Mouse (Mus musculus): Measurements from ENCODE around the gene Tada2b.

Gene Tada2b

DNA sequence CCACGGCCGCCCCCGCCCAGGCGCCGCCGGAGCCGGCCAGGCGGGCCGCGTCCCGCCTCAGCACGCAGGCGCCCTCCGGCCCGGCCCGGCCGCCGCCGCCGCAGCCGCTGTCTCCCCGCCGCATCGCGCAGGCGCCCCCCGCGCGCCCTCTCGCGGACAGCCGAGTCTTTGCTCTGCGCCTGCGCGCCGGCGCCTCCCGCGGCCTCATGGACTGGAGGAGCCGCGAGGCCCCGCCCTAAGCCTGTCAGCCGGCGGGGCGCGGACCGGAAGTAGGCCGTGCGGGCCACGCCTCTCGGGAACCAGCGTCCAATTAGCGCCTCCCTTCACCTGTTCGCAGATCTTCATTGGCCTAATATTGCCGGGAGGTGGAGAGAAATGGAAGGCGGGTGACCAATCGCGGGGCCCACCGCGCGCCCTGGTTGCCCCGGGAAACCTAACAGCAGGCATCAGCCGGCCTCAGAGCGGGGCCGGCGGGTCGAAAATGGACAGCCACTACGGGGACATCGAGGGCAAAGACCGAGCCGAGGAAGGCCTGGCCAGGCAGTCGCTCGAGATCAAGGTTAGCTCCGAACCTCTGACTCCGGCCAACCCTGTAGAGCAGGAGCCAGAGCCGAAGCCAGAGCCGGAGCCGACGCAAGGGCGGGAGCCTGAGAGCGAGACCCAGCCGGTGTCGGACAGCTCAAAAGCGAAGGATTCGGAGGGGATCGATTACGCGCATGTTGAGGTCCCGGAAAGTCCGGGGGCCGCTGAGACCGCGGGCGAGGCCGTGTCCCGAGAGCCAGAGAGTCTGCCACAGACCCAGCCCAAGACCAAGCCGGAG lies at the start of gene Tada2b, which contains the start of gene Ccdc96:
TSS of gene Tada2b (minus strand) at position 115 of the 820 bp plus-strand sequence.
TSS of gene Ccdc96 (plus strand) at position 418 of the 820 bp plus-strand sequence.
- CTCF ChIA-PET: interaction anchor here in 3 of 4 experiments (0.7 to 2.2 kb wide), 7 partner anchors 10 to 258 kb away, joined by 3 to 12 read pairs (median 4); partner anchors contain the start of gene Grpel1 (in 1 of the 3)
- POLR2A ChIA-PET: interaction anchor here in 3 of 4 experiments (0.6 to 18.5 kb wide), 13 partner anchors 10 to 228 kb away, joined by 3 to 194 read pairs (median 9); partner anchors contain the start of gene Grpel1 (in 3 of the 3)

DNA sequence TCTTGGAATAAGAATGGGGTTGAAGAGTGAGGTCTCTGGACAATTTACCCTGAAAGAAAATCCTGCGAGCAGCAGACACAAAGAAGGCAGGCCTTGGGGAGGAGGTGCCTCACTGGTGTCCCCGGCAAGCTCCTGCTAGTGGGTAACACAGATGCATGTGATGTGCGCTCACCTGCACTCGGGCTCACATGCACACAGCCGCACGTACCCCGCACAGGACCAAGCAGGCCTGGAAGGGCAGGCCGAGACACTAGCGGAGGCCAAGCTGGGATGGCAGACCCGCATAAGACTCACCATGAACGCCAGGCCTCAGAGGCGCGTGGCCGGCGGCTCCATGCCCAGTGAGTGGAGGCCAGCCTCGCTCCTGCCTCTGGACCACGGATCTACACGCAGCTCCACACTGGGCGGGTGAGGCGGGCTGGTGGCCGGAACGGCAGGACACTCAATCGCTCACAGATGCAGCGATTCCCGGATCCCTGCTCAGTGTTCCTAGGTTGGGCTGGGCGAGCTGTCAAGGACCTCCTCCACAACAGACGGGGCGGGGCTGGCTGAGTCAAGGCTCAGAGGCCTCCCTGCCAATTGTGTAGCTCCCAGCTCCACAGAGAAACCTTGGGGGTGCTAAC lies 46.2 kb upstream of the Tada2b start:
- CTCF ChIA-PET: interaction anchor here in 3 of 4 experiments (0.6 to 1.7 kb wide), 9 partner anchors 8 to 531 kb away, joined by 3 to 16 read pairs (median 4); partner anchors contain the start of genes Grpel1 (in 1 of the 3) and Tbc1d14 (in 1 of the 3)
- POLR2A ChIA-PET: interaction anchor here (0.6 to 6.3 kb wide), 52 partner anchors 8 to 351 kb away, joined by 3 to 72 read pairs (median 4); partner anchors contain the start of genes Grpel1 (in 4 of the 4), Ccdc96 (in 1 of the 4), D5Ertd579e (in 1 of the 4) and Mrfap1 (in 1 of the 4)

DNA sequence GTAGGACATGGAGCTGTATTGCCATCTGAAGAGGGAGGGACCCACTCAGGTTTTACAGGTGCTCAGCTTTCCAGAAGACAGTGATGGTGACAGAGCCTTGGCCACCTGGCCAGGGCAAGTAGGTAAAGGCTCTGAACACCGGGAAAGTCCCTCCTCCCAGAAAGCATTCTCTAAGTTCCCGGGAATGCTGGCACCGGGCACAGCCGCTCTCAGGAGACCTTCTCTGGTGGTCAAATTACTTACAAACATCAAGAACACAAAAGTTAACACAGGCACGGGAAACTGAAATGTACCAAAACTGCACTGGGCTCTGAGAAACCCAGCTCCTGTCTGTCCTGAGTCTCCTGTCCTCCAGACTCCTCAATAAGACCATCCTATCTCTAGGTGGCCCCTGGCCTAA lies 45.6 kb upstream of the Tada2b start:
- CTCF ChIA-PET: interaction anchor here in 3 of 4 experiments (0.6 to 1.7 kb wide), 8 partner anchors 9 to 210 kb away, joined by 3 to 16 read pairs (median 4); partner anchors contain the start of genes Grpel1 (in 1 of the 3) and Tbc1d14 (in 1 of the 3)
- POLR2A ChIA-PET: interaction anchor here (0.7 to 6.3 kb wide), 43 partner anchors 9 to 267 kb away, joined by 3 to 72 read pairs (median 5); partner anchors contain the start of genes Grpel1 (in 4 of the 4), Ccdc96 (in 1 of the 4), D5Ertd579e (in 1 of the 4) and Mrfap1 (in 1 of the 4)

DNA sequence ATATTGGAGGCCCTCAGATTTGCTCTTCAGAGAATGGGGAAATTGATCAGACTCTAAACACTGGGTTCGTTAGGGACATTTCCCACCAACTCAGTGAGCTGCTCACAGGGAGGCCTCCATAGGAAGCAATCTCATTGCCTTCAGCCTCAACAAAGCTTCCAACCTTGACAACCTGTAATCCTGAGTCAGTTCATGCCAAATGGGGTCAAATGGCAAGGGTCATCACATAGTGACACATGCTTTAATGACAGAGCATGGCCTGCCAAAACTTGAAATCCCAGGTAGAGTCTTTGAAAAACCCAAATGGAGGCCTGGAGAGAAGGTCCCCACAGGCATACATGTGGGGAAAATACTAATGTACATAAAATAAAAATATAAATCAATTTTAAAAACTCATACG lies 42.8 kb upstream of the Tada2b start:
- ChIA-PET POLR2A (interaction anchor here in 2 of 4 experiments (0.9 to 4.4 kb wide), 4 partner anchors 55 to 62 kb away, joined by 3 to 72 read pairs (median 4); partner anchors contain the start of gene Grpel1 (in 2 of the 2)), CTCF (no interaction called here)

DNA sequence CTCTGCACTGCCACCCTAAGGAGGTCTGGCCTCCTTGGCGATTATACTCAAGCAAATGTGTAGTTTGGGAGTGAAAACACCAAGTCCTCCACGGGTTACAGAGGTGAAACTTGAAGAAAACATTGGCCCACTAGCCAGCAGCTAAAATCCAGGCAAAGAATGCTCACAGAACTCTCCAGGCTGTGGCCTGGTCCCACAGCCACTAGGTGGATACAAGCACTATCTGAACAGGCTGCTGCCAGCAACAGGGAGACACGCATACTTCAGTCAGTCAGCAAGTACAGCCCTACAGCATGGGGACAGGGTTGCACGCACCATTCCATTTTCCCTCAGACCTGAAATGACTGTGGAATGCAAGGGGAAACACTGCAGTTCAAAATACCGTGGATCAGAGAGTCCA lies 42.2 kb upstream of the Tada2b start:
- CTCF ChIA-PET: no interaction called here
- POLR2A ChIA-PET: interaction anchor here in 1 of 4 experiments (0.9 to 2.0 kb wide), 3 partner anchors 51 to 62 kb away, joined by 3 to 5 read pairs (median 3); partner anchors contain the start of gene Grpel1

DNA sequence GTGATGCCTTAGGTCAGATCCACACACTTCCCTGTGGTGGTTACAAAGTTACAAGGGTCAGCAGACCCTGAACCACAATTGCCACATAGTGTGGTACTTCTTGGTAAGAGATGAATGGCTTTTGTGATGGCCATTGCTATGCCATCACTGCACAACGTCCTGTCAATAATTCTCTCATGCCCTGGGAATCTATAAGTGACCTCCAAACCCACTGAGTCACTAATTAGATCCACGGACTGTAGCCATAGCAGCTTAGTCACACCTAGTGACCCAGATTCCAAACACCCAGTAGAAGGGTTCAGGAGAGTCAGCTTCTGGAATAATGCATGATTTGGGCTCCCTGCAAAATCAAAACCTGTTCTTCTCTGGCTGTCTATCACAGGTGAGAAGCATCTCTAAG lies 41.1 kb upstream of the Tada2b start:
- CTCF ChIA-PET: no interaction called here
- POLR2A ChIA-PET: interaction anchor here in 1 of 4 experiments (1.6 to 2.0 kb wide), 2 partner anchors 50 to 61 kb away, joined by 3 to 5 read pairs; partner anchors contain the start of gene Grpel1

DNA sequence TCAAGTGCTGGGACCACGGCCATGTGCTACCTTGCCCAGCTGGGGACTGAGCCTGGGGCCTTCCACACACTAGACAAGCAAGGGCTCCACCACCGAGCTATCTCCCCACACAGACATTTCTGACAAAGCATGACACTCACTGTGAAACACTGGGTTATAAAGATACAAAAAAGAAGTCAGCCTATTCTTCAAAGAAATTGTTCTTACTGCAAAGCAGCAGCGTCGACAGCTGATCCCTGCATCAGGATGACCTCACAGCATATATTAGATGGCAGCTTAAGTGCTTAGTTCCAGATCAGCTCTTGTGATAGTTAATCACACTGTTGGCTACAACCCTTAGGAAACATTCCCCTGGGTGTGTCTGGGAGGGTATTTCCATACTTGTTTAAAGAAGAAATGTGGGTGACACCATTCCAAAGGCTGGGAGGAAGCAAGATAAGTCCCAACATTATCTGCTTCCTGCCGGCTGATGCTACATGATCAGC lies 39.2 kb upstream of the Tada2b start:
- POLR2A ChIA-PET: interaction anchor here in 2 of 4 experiments (0.7 to 1.9 kb wide), 8 partner anchors 9 to 59 kb away, joined by 3 to 7 read pairs (median 4); partner anchors contain the start of gene Grpel1 (in 1 of the 2)

DNA sequence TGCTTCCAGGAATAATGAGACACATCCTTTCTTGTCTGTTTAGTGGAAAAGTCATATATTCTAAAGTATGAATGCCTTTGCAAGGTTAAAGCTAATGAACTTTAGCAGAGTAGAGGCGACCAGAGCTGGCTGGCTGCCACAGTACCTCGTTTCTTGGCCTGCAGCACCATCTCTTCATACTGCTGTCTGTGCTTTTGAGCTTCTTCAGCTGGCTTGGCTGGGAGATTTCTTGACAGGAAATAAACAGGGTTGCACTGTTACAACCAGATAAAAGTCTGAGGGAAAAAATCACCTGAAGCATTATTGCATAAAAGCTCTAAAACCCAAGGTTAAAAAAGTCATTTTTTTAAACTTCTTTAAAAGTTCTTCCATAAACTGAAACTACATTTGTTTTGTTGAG lies 38.7 kb upstream of the Tada2b start:
- ChIA-PET POLR2A (interaction anchor here in 2 of 4 experiments (0.7 to 1.9 kb wide), 7 partner anchors 9 to 59 kb away, joined by 3 to 7 read pairs (median 4); partner anchors contain the start of gene Grpel1 (in 1 of the 2)), CTCF (interaction anchor here in 1 of 4 experiments (0.6 kb wide), 1 partner anchor 18 kb away, joined by 3 read pairs; no protein-coding TSS in a partner anchor)

More for the DNA sequence above, 39.2 kb upstream of the Tada2b start:
- CTCF ChIA-PET: interaction anchor here in 1 of 4 experiments (0.6 kb wide), 1 partner anchor 19 kb away, joined by 3 read pairs; no protein-coding TSS in a partner anchor

DNA sequence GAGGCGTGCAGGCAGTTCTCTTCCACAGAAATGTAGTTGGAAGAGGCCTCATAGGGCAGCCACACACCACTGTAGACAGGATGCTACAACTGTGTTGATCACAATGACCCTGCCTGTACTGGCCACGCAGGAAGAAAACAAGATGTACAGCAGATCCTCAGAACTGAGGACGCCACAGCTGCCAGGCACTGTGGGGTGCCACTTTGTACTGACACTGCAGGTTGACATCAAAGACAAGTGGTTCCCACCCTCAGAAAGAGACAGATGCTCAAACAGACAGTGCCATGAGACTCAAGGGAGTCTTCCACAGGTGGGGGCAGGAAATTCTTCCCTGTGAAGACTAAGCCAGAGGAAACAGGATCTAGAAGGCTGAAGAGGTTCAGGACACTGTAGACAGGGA lies 35.7 kb upstream of the Tada2b start:
- POLR2A ChIA-PET: interaction anchor here in 2 of 4 experiments (0.8 to 1.2 kb wide), 3 partner anchors 10 to 55 kb away, joined by 3 to 4 read pairs (median 3); partner anchors contain the start of gene Grpel1 (in 1 of the 2)

DNA sequence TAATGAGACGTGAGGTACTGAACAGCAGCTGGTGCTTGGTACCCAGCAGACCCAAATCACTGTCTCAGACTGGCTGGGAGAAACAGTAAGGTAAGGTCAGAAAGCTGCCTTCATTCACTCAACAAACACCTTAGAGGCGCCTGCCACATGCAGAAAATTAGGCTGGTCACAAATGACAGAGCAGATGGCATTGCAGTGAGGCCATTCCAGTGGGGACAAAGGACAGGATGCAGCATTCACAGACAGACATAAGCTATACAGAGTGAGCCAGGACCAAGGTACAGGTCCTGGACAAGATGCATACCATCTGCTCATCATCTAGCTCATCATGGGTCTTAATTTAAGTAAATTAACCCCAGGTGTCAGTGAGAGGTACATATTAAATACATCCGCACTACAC lies 33.5 kb upstream of the Tada2b start:
- CTCF ChIA-PET: no interaction called here
- POLR2A ChIA-PET: interaction anchor here in 1 of 4 experiments (1.3 kb wide), 1 partner anchor 10 kb away, joined by 3 read pairs; no protein-coding TSS in a partner anchor

More for the DNA sequence above, 35.7 kb upstream of the Tada2b start:
- CTCF ChIA-PET: no interaction called here

DNA sequence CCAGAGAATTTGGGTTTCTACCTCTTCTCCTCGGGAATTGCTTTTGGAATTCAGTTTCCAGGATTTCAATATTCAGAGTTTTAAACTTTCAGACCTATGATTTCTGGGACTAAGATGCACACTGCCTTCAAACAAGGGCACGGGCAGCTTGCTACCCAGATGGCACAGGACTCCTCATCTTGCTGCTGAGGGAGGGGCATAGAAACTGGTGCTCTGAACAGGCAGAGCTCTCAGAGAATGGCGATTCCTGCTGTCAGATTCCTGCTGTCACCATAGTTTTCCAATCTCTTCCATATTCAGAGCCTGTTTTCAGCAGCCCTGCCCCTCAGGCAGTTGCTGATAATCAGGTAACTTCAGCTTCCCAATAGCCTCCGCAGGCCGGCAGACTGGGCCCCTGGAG lies 31.5 kb upstream of the Tada2b start:
- CTCF ChIA-PET: interaction anchor here in 1 of 4 experiments (0.5 kb wide), 1 partner anchor 197 kb away, joined by 4 read pairs; no protein-coding TSS in a partner anchor

DNA sequence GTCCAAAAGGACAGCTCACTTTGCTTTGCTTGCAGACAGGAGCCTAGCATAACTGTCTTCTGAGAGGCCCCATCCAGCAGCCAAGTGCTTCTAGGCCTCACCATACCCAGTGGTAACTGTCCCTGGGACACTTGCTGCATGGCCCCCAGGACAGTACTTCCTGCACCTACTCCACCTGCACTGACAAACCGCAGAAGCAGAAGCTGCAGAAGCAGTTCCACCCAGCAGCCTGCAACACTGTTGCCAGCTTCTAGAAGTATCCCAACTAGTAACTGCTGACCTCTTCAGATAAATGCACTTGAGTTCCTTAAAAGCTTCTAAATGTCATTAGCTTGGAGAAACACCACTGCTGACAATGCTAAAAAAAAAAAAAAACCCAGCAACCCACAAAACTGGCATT lies 31.0 kb upstream of the Tada2b start:
- POLR2A ChIA-PET: interaction anchor here in 1 of 4 experiments (0.8 to 0.9 kb wide), 2 partner anchors 8 to 60 kb away, joined by 3 to 4 read pairs; no protein-coding TSS in a partner anchor
- CTCF ChIA-PET: interaction anchor here in 1 of 4 experiments (0.5 kb wide), 1 partner anchor 197 kb away, joined by 4 read pairs; no protein-coding TSS in a partner anchor

More for the DNA sequence above, 31.5 kb upstream of the Tada2b start:
- POLR2A ChIA-PET: interaction anchor here in 1 of 4 experiments (0.8 to 0.9 kb wide), 2 partner anchors 9 to 60 kb away, joined by 3 to 4 read pairs; no protein-coding TSS in a partner anchor

DNA sequence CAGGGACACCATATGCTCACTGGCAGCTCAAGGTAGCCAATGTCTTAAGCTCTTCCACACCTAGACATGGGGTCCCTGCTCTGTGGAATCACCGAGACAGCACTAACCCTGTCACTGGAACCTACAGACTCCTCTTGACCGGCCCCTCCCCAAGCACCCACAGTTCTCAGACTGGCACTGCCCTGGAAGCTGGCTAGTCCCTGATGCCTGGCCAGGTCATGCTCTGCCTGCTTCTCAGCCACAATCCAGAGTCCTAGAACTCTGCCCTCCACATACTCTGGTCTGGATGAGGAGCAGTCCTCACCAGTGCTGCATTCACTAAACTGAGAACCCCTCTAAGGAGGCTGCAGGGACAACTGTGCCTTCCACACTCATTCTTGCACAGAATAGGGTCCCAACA lies 26.9 kb upstream of the Tada2b start:
- ChIA-PET POLR2A (interaction anchor here in 2 of 4 experiments (1.9 to 2.8 kb wide), 2 partner anchors 19 to 46 kb away, joined by 6 to 7 read pairs; partner anchors contain the start of gene Grpel1 (in 1 of the 2)), CTCF (interaction anchor here in 1 of 4 experiments (0.6 kb wide), 1 partner anchor 1159 kb away, joined by 3 read pairs; no protein-coding TSS in a partner anchor)

DNA sequence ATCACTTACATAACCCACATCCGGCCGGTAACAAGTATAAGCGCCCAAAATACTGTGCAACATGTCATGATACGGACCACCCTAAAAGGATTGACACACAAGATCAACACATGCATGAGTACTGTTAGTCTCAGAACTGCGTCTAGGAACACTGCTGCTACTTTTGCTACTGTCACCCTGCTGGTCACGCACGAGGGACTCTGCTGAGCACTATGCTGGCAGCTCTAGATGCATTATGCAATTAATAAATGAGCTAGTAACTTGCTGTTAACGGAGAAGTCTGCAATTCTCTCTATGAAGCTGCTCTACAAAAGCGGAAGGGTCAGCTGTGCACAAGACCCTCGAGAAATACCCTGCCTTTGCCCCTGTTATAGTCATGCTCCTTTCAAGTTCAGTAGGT lies 24.3 kb upstream of the Tada2b start:
- POLR2A ChIA-PET: interaction anchor here in 1 of 4 experiments (2.8 kb wide), 1 partner anchor 44 kb away, joined by 6 read pairs; the partner anchor contains the start of gene Grpel1
- CTCF ChIA-PET: no interaction called here

DNA sequence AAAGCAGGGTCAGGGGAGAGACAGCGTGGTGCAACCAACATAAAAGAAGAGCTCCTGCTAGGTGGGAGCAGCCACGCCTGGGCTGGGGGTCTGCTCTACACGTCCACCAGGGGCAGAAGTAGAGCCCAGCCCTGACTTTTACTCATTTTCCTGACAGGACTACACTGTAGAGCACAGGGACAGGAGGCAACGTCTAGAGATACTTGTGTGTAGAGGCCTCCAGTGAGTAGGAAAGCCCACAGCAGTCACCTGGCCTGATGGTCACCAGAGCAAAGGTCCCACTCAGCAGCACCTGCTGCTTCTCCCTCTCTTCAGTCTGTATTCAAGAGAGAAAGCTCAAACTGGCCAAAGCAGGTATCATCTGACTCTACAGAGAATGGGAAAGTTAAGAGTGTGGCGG lies 21.6 kb upstream of the Tada2b start:
- POLR2A ChIA-PET: interaction anchor here in 3 of 4 experiments (0.6 to 2.7 kb wide), 6 partner anchors 10 to 41 kb away, joined by 3 to 7 read pairs (median 4); partner anchors contain the start of gene Grpel1 (in 1 of the 3)
- CTCF ChIA-PET: no interaction called here

DNA sequence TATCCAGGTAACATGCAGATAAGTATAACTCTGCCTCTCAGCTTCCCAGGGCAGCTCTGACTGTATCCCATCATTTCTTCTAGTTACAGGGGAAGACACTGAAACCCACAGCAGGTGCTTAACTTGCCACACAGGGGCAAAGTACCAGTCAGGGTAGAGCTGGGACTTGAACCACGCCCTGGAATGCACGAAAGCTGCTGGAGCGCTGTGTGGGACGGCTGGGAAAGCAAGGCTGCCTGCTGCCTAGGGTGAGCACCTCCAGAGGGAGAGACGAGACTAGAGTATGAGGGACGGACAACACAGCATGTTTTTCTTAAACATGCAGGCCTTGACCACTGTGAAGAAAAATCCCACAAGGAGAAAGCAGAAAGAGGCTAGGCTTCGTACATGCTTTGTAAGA lies 21.1 kb upstream of the Tada2b start:
- CTCF ChIA-PET: no interaction called here
- POLR2A ChIA-PET: interaction anchor here in 3 of 4 experiments (0.6 to 2.7 kb wide), 6 partner anchors 10 to 41 kb away, joined by 3 to 7 read pairs (median 4); partner anchors contain the start of gene Grpel1 (in 1 of the 3)

DNA sequence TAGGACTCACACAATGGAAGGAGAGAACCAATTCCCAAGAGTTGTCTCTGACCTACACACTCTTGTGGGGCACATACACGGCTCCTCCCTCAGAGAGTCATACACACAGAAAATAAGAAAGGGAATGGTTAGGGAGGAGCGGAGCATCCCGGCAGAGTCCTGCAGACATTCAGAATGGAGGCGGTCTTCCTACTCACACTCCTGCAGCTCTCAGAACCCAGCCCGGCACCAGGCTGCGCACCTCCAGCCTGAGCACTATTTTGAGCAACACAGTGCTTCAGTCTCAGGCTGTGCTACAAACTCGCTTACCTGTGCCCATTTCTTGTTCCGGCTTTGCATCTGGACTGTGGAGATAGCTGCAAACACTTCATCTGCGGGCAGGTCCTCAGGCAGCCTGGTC lies 10.6 kb upstream of the Tada2b start:
- CTCF ChIA-PET: no interaction called here
- POLR2A ChIA-PET: interaction anchor here in 3 of 4 experiments (0.7 to 1.4 kb wide), 3 partner anchors 11 to 30 kb away, joined by 3 to 4 read pairs (median 4); partner anchors contain the start of gene Grpel1 (in 1 of the 3)

Measured in embryonic stem cell, embryonic (primary cell).